Mouse (Mus musculus) sigmoid colon, adult 10 weeks (tissue): ENCODE data around the gene Pigz. TPM values are rescaled to one million over a fixed set of nuclear protein-coding genes. Genes with fewer than 3 reads are reported as not detected.

Experiments used
- polyA plus RNA-seq: library from polyadenylated mRNA; stranded (reverse); fragments of 350-450 nt; fragmentation: Illumina TruSeq; extraction: RNeasy Lipid Tissue Mini Kit (QIAGEN cat#74804); gene quantifications from one replicate; pipeline ENCODE4 v1.2.3, GENCODE M21; 2014; ENCODE audit warnings: low read depth, low replicate concordance

The Pigz gene
- polyA plus RNA-seq: not detected

DNA sequence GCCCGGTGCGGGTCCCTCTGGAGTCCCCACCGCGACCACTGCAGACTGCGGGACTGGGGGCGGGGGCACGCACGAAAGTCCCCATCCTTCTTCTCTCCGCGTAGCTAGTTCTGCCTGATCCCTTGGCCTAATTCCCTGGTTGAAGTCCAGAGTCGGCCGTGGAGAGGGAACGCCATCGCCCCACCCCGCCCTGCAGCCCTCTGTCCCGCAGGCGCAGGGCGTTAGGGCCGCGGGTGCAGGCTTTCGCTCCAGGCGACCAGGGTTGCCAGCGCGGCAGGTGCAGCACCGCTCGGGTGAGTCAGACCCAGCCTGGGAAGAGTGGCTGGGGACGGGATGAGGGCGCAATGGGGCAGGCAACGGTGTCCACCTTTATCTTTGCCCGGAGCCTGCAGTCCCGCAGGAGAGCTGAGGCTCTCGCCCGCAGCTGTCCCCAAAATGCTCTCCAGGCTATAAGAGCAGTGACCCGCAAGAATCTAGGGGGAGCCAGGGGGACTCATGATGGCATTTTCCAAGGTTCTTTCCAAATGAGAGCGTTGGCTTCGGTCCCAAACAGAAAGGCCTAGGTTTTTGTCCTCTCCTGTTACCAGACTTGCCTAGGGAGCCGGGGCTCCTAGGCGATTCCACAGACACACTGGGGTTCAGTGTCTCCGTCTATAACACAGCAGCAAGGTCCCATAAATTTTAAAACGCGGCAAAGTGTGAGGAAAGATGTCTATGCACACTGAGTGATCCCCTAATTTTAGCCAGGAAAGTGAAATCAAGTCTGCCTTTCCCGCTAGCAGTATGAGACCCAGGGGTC lies at the start of gene Pigz:
Gene Pigz, plus strand, starts transcription at position 101 of the 799 bp plus-strand sequence.

DNA sequence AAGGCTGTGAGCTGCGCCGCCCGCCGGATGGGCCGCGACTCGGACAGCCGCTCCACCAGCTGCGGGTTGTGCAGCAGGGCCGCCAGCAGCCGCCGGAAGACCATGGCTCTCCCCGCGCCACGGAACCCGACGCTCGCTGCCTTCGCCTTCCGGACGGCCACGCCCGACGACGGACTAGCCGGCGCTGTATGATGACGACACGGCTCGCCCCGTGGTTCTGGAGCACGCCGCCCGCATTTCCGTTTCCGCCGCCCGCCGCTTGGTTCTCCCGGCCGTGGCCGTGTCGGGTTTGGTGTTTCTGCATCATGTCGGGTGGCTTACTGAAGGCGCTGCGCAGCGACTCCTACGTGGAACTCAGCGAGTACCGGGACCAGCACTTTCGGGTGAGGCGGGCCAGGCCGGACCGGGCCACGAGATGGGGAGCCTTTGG lies 14.7 kb downstream of the Pigz start, which contains the start of the genes 0610012G03Rik and Ncbp2:
Gene 0610012G03Rik, minus strand, starts transcription at position 150 of the 430 bp plus-strand sequence.
Gene Ncbp2, plus strand, starts transcription at position 169 of the 430 bp plus-strand sequence.

Other genes starting within 250 kb of the Pigz start
- not detected for gene Meltf, start 55.0 kb upstream of the Pigz start, polyA plus RNA-seq
- gene 0610012G03Rik, start 14.6 kb downstream of the Pigz start, polyA plus RNA-seq: 4.3 TPM
- 53.8 TPM for gene Ncbp2, start 14.7 kb downstream of the Pigz start, polyA plus RNA-seq
- 33.5 TPM for gene Senp5, start 69.4 kb downstream of the Pigz start, polyA plus RNA-seq
- 127 TPM for gene Pak2, start 145.5 kb downstream of the Pigz start, polyA plus RNA-seq
- gene Pigx, start 165.9 kb downstream of the Pigz start, polyA plus RNA-seq: 99.0 TPM
- gene Cep19, start 165.9 kb downstream of the Pigz start, polyA plus RNA-seq: 28.5 TPM
- gene Nrros, start 231.7 kb downstream of the Pigz start, polyA plus RNA-seq: 0.95 TPM
- not detected for gene Bex6, start 246.0 kb downstream of the Pigz start, polyA plus RNA-seq